Mouse (Mus musculus): ENCODE measurements around the gene Gin1. TPM values are rescaled to one million over a fixed set of nuclear protein-coding genes. Genes with fewer than 3 reads are reported as not detected.

Gene Gin1
- polyA plus RNA-seq, 2 experiments: 5.4 to 11.9 TPM

DNA sequence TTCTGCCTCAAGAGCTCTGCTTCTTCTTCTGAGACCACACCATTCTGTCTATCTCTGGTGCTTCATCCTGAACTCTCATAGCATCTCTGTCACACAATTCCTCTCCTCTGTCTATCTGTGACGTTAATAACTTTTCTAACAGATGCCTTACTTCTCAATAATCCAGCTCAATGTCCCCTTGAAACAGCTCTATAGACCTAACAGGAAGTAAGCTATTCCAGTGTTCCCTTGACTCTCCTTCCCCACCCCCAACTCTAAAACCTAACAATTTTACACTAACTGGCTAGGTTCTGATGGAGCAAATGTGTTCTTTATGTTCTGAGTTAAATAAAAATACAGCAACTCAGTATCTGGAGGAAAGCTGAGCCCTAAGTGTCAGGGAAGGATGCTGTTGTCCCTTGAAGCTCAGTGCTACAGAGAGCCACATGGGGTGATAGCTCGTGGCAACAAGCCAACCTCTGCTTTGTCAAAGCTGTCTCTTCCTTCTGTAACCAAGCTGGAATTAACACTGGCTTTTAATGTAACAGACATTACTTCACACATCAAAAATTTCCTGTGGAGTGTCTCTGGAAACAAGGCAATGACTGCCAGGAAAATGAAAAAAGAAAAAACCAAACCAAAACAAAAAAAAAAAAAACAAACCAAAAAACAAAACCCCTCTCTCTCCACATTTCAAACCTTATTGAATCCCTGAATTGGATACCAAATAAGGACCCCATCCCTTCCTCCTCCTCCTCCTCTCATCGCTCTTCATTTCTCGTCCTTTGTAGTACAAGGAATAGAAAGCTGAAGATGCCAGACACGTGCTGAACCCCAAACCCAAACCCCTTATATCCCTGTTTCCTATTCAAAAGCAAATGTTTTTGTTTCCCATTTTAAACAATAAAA lies 63.7 kb downstream of the Gin1 start:
- Histone ChIP-seq H3K9me3 (ENCODE audit: control insufficient read depth, low read length) (no peaks in the 10 kb centered on the region), H3K27ac (no peak overlapping the region), H3K27me3 (ENCODE audit: control insufficient read depth, insufficient read depth, low read length) (no peaks in the 10 kb centered on the region), H3K4me3 (ENCODE audit: insufficient read depth in 1 of 2, low read depth in 2 of 2, low read length in 2 of 2) (no peak overlapping the region), H3K36me3 (replicated peaks; ENCODE audit: control insufficient read depth, insufficient read depth, low read depth) (no peaks in the 10 kb centered on the region), H3K4me1 (replicated peaks; ENCODE audit: control insufficient read depth in 2 of 2, insufficient read depth in 2 of 2, low read length in 1 of 2) (no peaks in the 10 kb centered on the region), H3K9ac (replicated peaks) (no peak overlapping the region), H3K4me2 (ENCODE audit: low read depth) (no peak overlapping the region)
- DNase-seq (ENCODE audit: low read depth in 3 of 3, low spot score in 3 of 3) (no peak), ATAC-seq (ENCODE audit: insufficient read depth) (no peak)
- WGBS (ENCODE audit: insufficient replicate concordance): 64% methylated on average over 5 of the region's 5 CpGs
- TF ChIP-seq CTCF (IDR thresholded peaks at IDR 0.05; ENCODE audit: low read depth) (no peak), EP300 (IDR thresholded peaks at IDR 0.05; ENCODE audit: low read depth) (no peak)

GRCm38 (mm10) chr1:97834354-97834822 lies 64.4 kb downstream of the Gin1 start:
- DNase-seq (ENCODE audit: low read depth in 3 of 3, low spot score in 3 of 3) (no peak), ATAC-seq (ENCODE audit: insufficient read depth) (no peak)
- H3K4me3 ChIP-seq (ENCODE audit: insufficient read depth in 1 of 2, low read depth in 2 of 2, low read length in 2 of 2): no peak overlapping the region
- no peaks in the 10 kb centered on the region for H3K4me1 ChIP-seq (replicated peaks; ENCODE audit: control insufficient read depth in 2 of 2, insufficient read depth in 2 of 2, low read length in 1 of 2)
- no peaks in the 10 kb centered on the region for H3K27me3 ChIP-seq (ENCODE audit: control insufficient read depth, insufficient read depth, low read length)
- no peak overlapping the region for H3K9ac ChIP-seq (replicated peaks)
- H3K27ac ChIP-seq: no peak overlapping the region
- H3K36me3 ChIP-seq (replicated peaks; ENCODE audit: control insufficient read depth, insufficient read depth, low read depth): no peaks in the 10 kb centered on the region
- H3K4me2 ChIP-seq (ENCODE audit: low read depth): no peak overlapping the region
- no peak for TF ChIP-seq CTCF (IDR thresholded peaks at IDR 0.05; ENCODE audit: low read depth)
- no peak for TF ChIP-seq EP300 (IDR thresholded peaks at IDR 0.05; ENCODE audit: low read depth)
- WGBS (ENCODE audit: insufficient replicate concordance): 74% methylated on average over 5 of the region's 5 CpGs
- no peaks in the 10 kb centered on the region for H3K9me3 ChIP-seq (ENCODE audit: control insufficient read depth, low read length)

Other genes starting within 250 kb of the Gin1 start
- gene D1Ertd622e, start 108.1 kb upstream of the Gin1 start, polyA plus RNA-seq (2012; rRNA removed): 29.7 and 33.8 TPM in 2 replicates
- gene D1Ertd622e, start 108.1 kb upstream of the Gin1 start, polyA plus RNA-seq (2014; fragmentation: Nextera tagmentation; extraction: Ambion mirVana): 48.9 and 53.5 TPM in 2 replicates
- 4.5 and 7.3 TPM in 2 replicates for gene Ppip5k2, start 239 bp downstream of the Gin1 start, polyA plus RNA-seq (2012; rRNA removed)
- 10.4 and 12.0 TPM in 2 replicates for gene Ppip5k2, start 239 bp downstream of the Gin1 start, polyA plus RNA-seq (2014; fragmentation: Nextera tagmentation; extraction: Ambion mirVana)